Comparison of ENCODE assay signal across 8 mouse cellular contexts in the genomic region with DNA sequence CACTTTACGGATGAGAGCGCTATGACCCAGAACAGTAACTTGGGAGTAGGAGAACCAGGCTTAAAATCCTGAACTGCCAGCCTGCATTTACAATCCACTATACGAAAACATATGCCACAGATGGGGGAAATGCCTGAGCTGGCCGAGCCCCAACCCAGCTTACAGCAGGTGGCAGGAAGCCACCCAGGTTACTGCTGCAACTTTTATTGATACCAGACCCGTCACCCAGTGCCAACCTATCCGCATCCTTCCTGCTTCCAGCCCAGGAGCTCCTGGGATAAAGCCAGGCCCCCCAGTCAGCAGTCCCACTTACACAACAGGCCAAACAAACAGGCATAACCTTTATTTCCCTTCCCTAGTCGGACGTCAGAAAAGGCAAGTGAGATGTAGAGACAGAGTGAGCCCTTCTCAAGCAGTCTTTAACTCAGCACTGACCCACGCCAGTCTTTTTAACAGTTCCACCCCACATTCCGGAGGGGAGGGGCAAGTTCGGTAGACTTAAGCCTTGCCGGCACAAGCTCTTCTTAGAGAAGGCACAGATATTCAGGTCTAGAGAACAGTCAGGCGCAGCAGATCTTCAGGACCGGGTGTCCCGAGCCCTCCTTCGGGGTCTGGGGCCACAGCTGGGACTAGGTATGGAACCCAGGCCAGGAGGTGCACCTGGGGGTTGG. TPM values are rescaled to one million over a fixed set of nuclear protein-coding genes. Genes with fewer than 3 reads are reported as not detected.
DNase-seq lines count a peak whose midpoint lies in the region; ATAC-seq and TF ChIP-seq lines count a peak whose summit lies in the region.

No protein-coding gene starts in this region.

- H3K79me2 ChIP-seq in heart, adult 2 months (replicated peaks; ENCODE audit: control insufficient read depth, insufficient read depth, low read length) = no peaks in the 10 kb centered on the region

- peak overlapping the region; percentile 84; the same call in 1 of the 2 replicates for H3K4me3 ChIP-seq in heart, adult 2 months
- H3K4me3 ChIP-seq in ES-Bruce4 (ENCODE audit: low read depth, low read length) = peak overlapping the region; percentile 95
- H3K4me3 ChIP-seq in forebrain, embryonic 11.5 days (ENCODE audit: low read depth, low read length) = peak overlapping the region; percentile 80
- peak overlapping the region; percentile 74 to 92 for H3K4me3 ChIP-seq in liver, embryonic 14.5 days (ENCODE audit: insufficient read depth in 1 of 2, low read depth in 2 of 2, low read length in 2 of 2)

- peak overlapping the region; percentile 7; the same call in 1 of the 2 replicates for H3K9ac ChIP-seq in heart, adult 2 months (ENCODE audit: low read depth, low read length)
- peak overlapping the region; percentile 88 for H3K9ac ChIP-seq in ES-Bruce4 (ENCODE audit: low read depth, poor library complexity, severe bottlenecking)
- H3K9ac ChIP-seq in forebrain, embryonic 11.5 days (ENCODE audit: low read length) = peak overlapping the region; percentile 90
- H3K9ac ChIP-seq in liver, embryonic 14.5 days (replicated peaks) = no peak overlapping the region

- no peak overlapping the region for H3K27ac ChIP-seq in heart, adult 2 months
- no peak overlapping the region for H3K27ac ChIP-seq in ES-Bruce4 (ENCODE audit: insufficient read depth, low read length)
- no peak overlapping the region for H3K27ac ChIP-seq in forebrain, embryonic 11.5 days (ENCODE audit: low read depth, low read length)
- no peak overlapping the region for H3K27ac ChIP-seq in liver, embryonic 14.5 days

- peak overlapping the region; percentile 90 for H3K4me2 ChIP-seq in forebrain, embryonic 11.5 days (ENCODE audit: low read depth, low read length, severe bottlenecking)
- H3K4me2 ChIP-seq in liver, embryonic 14.5 days (ENCODE audit: low read depth) = peak overlapping the region; percentile 88

- no peak for TF ChIP-seq EP300 in heart, adult 2 months (IDR thresholded peaks at IDR 0.05; ENCODE audit: insufficient read depth, low read depth, low read length)
- TF ChIP-seq EP300 in ES-Bruce4 (IDR thresholded peaks at IDR 0.05; ENCODE audit: insufficient read depth, low read depth, low read length) = no peak
- no peak for TF ChIP-seq EP300 in liver, embryonic 14.5 days (IDR thresholded peaks at IDR 0.05; ENCODE audit: low read depth)

- 73% methylated on average over 16 of the region's 16 CpGs for WGBS in heart, adult 2 months
- WGBS in forebrain, embryonic 11.5 days = 81% methylated on average over 16 of the region's 16 CpGs
- WGBS in liver, embryonic 14.5 days (ENCODE audit: insufficient replicate concordance) = 79% methylated on average over 16 of the region's 16 CpGs

- ATAC-seq in forebrain, embryonic 11.5 days (replicated peaks; ENCODE audit: low FRiP score) = no peak
- ATAC-seq in liver, embryonic 14.5 days (ENCODE audit: insufficient read depth) = no peak

- no peaks in the 10 kb centered on the region for H3K9me3 ChIP-seq in ES-Bruce4 (replicated peaks; ENCODE audit: control insufficient read depth, insufficient read depth, low read length, poor library complexity, severe bottlenecking)
- H3K9me3 ChIP-seq in forebrain, embryonic 11.5 days (ENCODE audit: control insufficient read depth, low read length) = no peaks in the 10 kb centered on the region
- no peaks in the 10 kb centered on the region for H3K9me3 ChIP-seq in liver, embryonic 14.5 days (ENCODE audit: control insufficient read depth, low read length)

- peaks cover 5% of the 10 kb centered on the region for H3K4me1 ChIP-seq in heart, adult 2 months (ENCODE audit: control insufficient read depth, insufficient read depth, low read length)
- H3K4me1 ChIP-seq in ES-Bruce4 (ENCODE audit: control insufficient read depth, insufficient read depth, low read length) = no peaks in the 10 kb centered on the region
- peaks cover 18% of the 10 kb centered on the region for H3K4me1 ChIP-seq in forebrain, embryonic 11.5 days (replicated peaks; ENCODE audit: control insufficient read depth, insufficient read depth, low read length)
- peaks cover 9 to 13% of the 10 kb centered on the region in 2 experiments for H3K4me1 ChIP-seq in liver, embryonic 14.5 days (replicated peaks; ENCODE audit: control insufficient read depth in 2 of 2, insufficient read depth in 2 of 2, low read length in 1 of 2)

- no peak for TF ChIP-seq CTCF in heart, adult 2 months (IDR thresholded peaks at IDR 0.05)
- TF ChIP-seq CTCF in ES-Bruce4 (IDR thresholded peaks at IDR 0.05; ENCODE audit: low read depth, low read length) = no peak
- TF ChIP-seq CTCF in liver, embryonic 14.5 days (IDR thresholded peaks at IDR 0.05; ENCODE audit: low read depth) = no peak

- no peaks in the 10 kb centered on the region for H3K27me3 ChIP-seq in heart, adult 2 months (ENCODE audit: control insufficient read depth, insufficient read depth, low read length)
- H3K27me3 ChIP-seq in ES-Bruce4 (ENCODE audit: control insufficient read depth, insufficient read depth, low read length, poor library complexity, severe bottlenecking) = no peaks in the 10 kb centered on the region
- H3K27me3 ChIP-seq in forebrain, embryonic 11.5 days (ENCODE audit: control insufficient read depth, insufficient read depth, low read length) = no peaks in the 10 kb centered on the region
- H3K27me3 ChIP-seq in liver, embryonic 14.5 days (ENCODE audit: control insufficient read depth, insufficient read depth, low read length) = no peaks in the 10 kb centered on the region

- intact Hi-C loops in heart, adult 2 months (cut with DNase I) = no loop called here
- intact Hi-C loops in heart, postnatal 14 days (cut with DNase I) = no loop called here

- no peak for TF ChIP-seq POLR2A in heart, adult 2 months (IDR thresholded peaks at IDR 0.05; ENCODE audit: insufficient read depth, low read depth, low read length)
- TF ChIP-seq POLR2A in ES-Bruce4 (IDR thresholded peaks at IDR 0.05; ENCODE audit: insufficient read depth, low read length) = no peak

- no peaks in the 10 kb centered on the region for H3K36me3 ChIP-seq in heart, adult 2 months (ENCODE audit: control insufficient read depth, insufficient read depth, low read length)
- 0 out of 2 replicates have a peak, but pooled peaks cover 3% of the 10 kb centered on the region for H3K36me3 ChIP-seq in ES-Bruce4 (ENCODE audit: control insufficient read depth, insufficient read depth, low read length, poor library complexity, severe bottlenecking)
- no peaks in the 10 kb centered on the region; the same call in 1 of the 2 replicates for H3K36me3 ChIP-seq in forebrain, embryonic 11.5 days (ENCODE audit: control insufficient read depth, insufficient read depth, low read length)
- no peaks in the 10 kb centered on the region for H3K36me3 ChIP-seq in liver, embryonic 14.5 days (replicated peaks; ENCODE audit: control insufficient read depth, insufficient read depth, low read depth)

- no peak for DNase-seq in heart, adult 2 months
- no peak for DNase-seq in heart, postnatal 14 days
- DNase-seq in forebrain, embryonic 11.5 days (ENCODE audit: low spot score) = no peak
- no peak for DNase-seq in liver, embryonic 14.5 days (ENCODE audit: low read depth in 3 of 3, low spot score in 3 of 3)
- no peak for DNase-seq in spleen, adult 12 weeks (ENCODE audit: low spot score)
- no peak for DNase-seq in adrenal gland, postnatal 14 days
- no peak for DNase-seq in embryo, embryonic 11 days

RNA-seq across cellular contexts. Expression of gene Rpp25l, which starts 1.5 kb away (rescaled TPM):
- total RNA-seq in heart, adult 2 months (2021) = 10 to 100 TPM; 30.1 to 32.3 TPM
- polyA plus RNA-seq in heart, adult 2 months (2012; rRNA removed) = 33.2 and 33.8 TPM in 2 replicates
- total RNA-seq in heart, postnatal 14 days (2021) = 10 to 100 TPM; 28.7 to 30.2 TPM
- polyA plus RNA-seq in ES-Bruce4 (2011; ENCODE audit: insufficient read depth, insufficient read length, low read depth, missing spikeins) = 23.5 and 23.8 TPM in 2 replicates
- polyA plus RNA-seq in forebrain, embryonic 11.5 days (2014; fragmentation: Nextera tagmentation; extraction: Ambion mirVana) = 92.0 and 92.5 TPM in 2 replicates
- polyA plus RNA-seq in liver, embryonic 14.5 days (2012; rRNA removed) = 24.0 and 25.0 TPM in 2 replicates
- 31.4 and 38.2 TPM in 2 replicates for polyA plus RNA-seq in liver, embryonic 14.5 days (2014; fragmentation: Nextera tagmentation; extraction: Ambion mirVana)
- total RNA-seq in adrenal gland, postnatal 14 days (2021) = 30.1 and 34.1 TPM in 2 replicates

RNA-seq across cellular contexts. Expression of gene Dctn3, which starts 11.1 kb away (rescaled TPM):
- total RNA-seq in heart, adult 2 months (2021) = 10 to 100 TPM; 68.4 to 75.7 TPM
- 49.1 and 54.3 TPM in 2 replicates for polyA plus RNA-seq in heart, adult 2 months (2012; rRNA removed)
- total RNA-seq in heart, postnatal 14 days (2021) = 10 to 100 TPM; 83.6 to 87.8 TPM
- polyA plus RNA-seq in ES-Bruce4 (2011; ENCODE audit: insufficient read depth, insufficient read length, low read depth, missing spikeins) = 65.1 and 67.6 TPM in 2 replicates
- 135 and 142 TPM in 2 replicates for polyA plus RNA-seq in forebrain, embryonic 11.5 days (2014; fragmentation: Nextera tagmentation; extraction: Ambion mirVana)
- polyA plus RNA-seq in liver, embryonic 14.5 days (2012; rRNA removed) = 28.7 and 39.8 TPM in 2 replicates
- 63.9 and 68.6 TPM in 2 replicates for polyA plus RNA-seq in liver, embryonic 14.5 days (2014; fragmentation: Nextera tagmentation; extraction: Ambion mirVana)
- total RNA-seq in adrenal gland, postnatal 14 days (2021) = 106 and 110 TPM in 2 replicates

RNA-seq across cellular contexts. Expression of gene Il11ra1, which starts 12.1 kb away (rescaled TPM):
- total RNA-seq in heart, adult 2 months (2021) = 10 to 100 TPM; 88.2 to 99.3 TPM
- polyA plus RNA-seq in heart, adult 2 months (2012; rRNA removed) = 79.9 and 108 TPM in 2 replicates
- 10 to 100 TPM; 56.9 to 61.0 TPM for total RNA-seq in heart, postnatal 14 days (2021)
- polyA plus RNA-seq in ES-Bruce4 (2011; ENCODE audit: insufficient read depth, insufficient read length, low read depth, missing spikeins) = 4.5 and 4.7 TPM in 2 replicates
- polyA plus RNA-seq in forebrain, embryonic 11.5 days (2014; fragmentation: Nextera tagmentation; extraction: Ambion mirVana) = 65.0 and 66.9 TPM in 2 replicates
- polyA plus RNA-seq in liver, embryonic 14.5 days (2012; rRNA removed) = 11.2 and 13.9 TPM in 2 replicates
- polyA plus RNA-seq in liver, embryonic 14.5 days (2014; fragmentation: Nextera tagmentation; extraction: Ambion mirVana) = 23.8 and 27.1 TPM in 2 replicates
- 56.9 and 60.2 TPM in 2 replicates for total RNA-seq in adrenal gland, postnatal 14 days (2021)

RNA-seq across cellular contexts. Expression of gene Cntfr, which starts 15.0 kb away (rescaled TPM):
- total RNA-seq in heart, adult 2 months (2021) = 1 to 10 TPM; 4.1 to 5.4 TPM
- polyA plus RNA-seq in heart, adult 2 months (2012; rRNA removed) = 8.5 and 11.4 TPM in 2 replicates
- total RNA-seq in heart, postnatal 14 days (2021) = 1 to 10 TPM; 2.0 to 5.1 TPM
- 23.9 and 27.1 TPM in 2 replicates for polyA plus RNA-seq in ES-Bruce4 (2011; ENCODE audit: insufficient read depth, insufficient read length, low read depth, missing spikeins)
- polyA plus RNA-seq in forebrain, embryonic 11.5 days (2014; fragmentation: Nextera tagmentation; extraction: Ambion mirVana) = 35.2 and 37.1 TPM in 2 replicates
- polyA plus RNA-seq in liver, embryonic 14.5 days (2012; rRNA removed) = 0.75 and 0.88 TPM in 2 replicates
- 0.17 and 0.32 TPM in 2 replicates for polyA plus RNA-seq in liver, embryonic 14.5 days (2014; fragmentation: Nextera tagmentation; extraction: Ambion mirVana)
- 61.2 and 63.2 TPM in 2 replicates for total RNA-seq in adrenal gland, postnatal 14 days (2021)

RNA-seq across cellular contexts. Expression of gene Arid3c, which starts 19.1 kb away (rescaled TPM):
- not detected for total RNA-seq in heart, adult 2 months (2021)
- not detected in 2 replicates for polyA plus RNA-seq in heart, adult 2 months (2012; rRNA removed)
- not detected for total RNA-seq in heart, postnatal 14 days (2021)
- polyA plus RNA-seq in ES-Bruce4 (2011; ENCODE audit: insufficient read depth, insufficient read length, low read depth, missing spikeins) = 0.64 and 0.69 TPM in 2 replicates
- polyA plus RNA-seq in forebrain, embryonic 11.5 days (2014; fragmentation: Nextera tagmentation; extraction: Ambion mirVana) = 0.59 and 0.80 TPM in 2 replicates
- polyA plus RNA-seq in liver, embryonic 14.5 days (2012; rRNA removed) = not detected in 2 replicates
- polyA plus RNA-seq in liver, embryonic 14.5 days (2014; fragmentation: Nextera tagmentation; extraction: Ambion mirVana) = not detected in 2 replicates
- not detected in 2 replicates for total RNA-seq in adrenal gland, postnatal 14 days (2021)
